Mouse (Mus musculus): ENCODE measurements around the gene Coq5.

Gene Coq5

DNA sequence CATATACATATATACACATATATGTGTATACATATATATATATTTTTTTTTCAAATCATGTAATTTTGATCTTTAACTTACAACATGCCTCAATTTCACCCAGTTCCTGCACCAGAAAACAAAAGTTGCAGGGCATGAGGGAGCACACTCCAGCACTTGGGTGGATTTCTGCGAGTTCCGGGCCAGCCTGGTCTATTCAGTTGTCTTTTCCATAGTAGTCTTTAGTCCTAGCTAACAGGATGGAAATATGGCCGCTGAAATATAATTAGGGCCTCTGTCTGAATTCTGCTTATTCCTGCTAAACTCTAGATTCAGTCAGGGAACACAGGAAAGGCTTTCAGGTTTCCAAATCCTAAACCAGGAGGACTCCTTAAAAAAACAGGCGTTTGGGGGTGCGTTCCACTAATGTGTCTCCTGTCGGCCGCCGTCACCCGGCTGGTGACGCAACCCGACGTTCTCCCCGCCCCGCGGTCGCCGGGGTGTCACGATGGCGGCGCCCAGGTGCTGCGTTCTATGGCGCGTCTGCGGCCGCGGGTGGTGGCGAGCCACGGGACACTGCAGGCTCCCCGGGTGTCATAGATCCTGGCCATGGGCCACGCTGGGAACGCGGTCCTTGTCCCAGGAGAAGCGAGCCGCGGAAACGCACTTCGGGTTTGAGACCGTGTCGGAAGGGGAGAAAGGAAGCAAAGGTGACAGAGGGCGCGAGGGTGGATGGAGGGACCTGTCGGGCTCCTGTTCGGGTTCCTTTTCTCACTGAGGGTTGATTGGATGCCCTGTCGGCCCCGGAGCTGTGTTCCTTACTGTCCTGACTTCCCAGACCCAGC, at the start of gene Coq5:
TSS of gene Coq5 (plus strand) at position 441 of the 824 bp plus-strand sequence.
- peak; percentile 86 for DNase-seq (ENCODE audit: low read depth, low spot score)

DNA sequence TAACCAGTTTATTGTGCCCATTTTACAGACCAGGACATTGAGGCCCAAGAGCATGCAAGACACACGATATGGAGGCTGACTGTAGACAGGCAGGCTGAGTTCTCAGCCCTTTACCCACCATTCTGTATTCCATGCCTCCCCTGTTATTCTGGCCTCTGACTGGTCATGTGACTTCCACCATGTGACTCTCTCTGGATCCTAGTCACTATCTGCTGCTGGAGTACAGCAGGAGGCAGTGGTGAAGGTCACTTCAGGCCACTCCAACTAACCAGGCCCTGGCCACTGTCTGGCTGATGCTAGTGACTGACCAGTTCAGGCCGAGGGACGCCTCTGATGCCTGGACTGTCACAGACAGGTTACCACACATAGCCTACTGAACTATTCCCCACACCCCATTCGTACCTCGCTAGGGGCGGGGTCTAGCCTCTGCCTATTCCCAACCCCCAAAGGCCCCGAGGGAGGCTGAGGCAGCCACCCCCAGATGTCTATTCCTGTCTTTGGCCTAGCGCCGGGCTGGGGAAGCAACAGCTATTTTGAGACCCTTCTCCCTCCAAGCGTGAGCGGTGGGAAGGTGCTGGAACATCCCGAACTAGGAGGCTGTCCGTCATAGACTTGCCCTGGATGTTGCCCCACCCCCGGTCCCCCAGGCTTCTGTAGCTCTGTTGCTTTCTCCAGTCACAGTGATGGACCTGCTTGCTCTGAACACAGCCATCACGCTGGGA, 48.5 kb upstream of the Coq5 start:
- DNase-seq (ENCODE audit: low read depth, low spot score), result peak; percentile 62

DNA sequence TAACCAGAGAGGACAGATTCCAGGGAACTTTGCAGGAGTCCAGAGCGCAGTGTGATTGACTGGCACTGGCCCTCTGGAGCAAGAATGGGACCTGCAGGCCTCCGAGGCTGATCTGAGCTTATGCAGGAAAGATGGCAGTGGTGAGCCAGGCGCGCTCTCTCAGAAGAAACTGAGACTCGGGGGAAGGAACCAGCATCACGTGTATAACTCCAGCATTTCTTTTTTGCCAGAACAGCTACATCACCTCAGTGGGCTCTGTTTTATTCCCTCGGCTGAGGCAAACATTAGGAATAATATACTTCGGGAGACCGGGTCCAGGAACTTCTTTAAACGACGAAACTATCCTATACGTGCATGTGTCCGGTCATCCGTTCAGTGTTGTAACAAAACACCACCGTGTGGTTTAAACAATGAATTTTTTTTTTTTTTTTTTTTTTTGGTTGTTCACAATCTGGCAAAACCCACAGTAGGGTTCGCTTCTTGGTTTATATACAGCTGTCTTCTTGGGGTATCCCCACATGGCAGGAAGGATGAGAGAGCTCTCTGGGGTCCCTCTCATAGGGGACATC, 47.8 kb upstream of the Coq5 start:
- no peak for DNase-seq (ENCODE audit: low read depth, low spot score)

GRCm38 (mm10) chr5:115232516-115232915, 47.0 kb upstream of the Coq5 start:
- DNase-seq (ENCODE audit: low read depth, low spot score), result peak; percentile 82

DNA sequence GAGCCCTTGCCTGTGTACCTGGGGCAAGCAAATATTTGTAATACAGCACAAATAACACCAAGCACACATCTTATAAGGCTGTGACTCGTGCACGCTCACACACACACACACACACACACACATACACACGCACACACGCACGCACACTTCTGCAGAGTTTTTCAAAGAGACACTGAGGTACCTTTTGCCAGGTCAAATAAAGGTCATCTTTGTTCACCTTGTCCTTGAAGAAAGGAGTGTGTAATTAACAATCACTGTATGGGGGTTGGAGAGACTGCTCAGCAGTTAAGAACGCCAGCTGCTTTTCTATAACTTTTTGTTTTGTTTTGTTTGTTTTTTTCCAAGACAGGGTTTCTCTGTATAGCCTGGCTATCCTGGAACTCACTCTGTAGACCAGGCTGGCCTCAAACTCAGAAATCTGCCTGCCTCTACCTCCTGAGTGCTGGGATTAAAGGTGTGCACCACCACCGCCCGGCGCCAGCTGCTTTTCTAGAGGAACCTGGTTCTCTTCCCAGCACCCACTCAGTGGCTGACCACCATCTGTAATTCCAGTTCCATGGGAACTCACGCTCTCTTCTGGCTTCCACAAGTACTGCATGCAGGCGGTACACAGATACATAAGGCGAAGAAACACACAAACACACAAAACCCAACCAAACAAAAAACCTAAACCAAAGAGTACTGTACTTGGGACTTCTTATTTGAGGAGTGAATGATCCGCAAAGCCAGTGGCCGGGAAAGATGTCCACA, 46.3 kb upstream of the Coq5 start:
- peak; percentile 82 for DNase-seq (ENCODE audit: low read depth, low spot score)

GRCm38 (mm10) chr5:115234519-115234918, 44.9 kb upstream of the Coq5 start:
- no peak for DNase-seq (ENCODE audit: low read depth, low spot score)

GRCm38 (mm10) chr5:115235323-115235771, 44.1 kb upstream of the Coq5 start:
- DNase-seq (ENCODE audit: low read depth, low spot score), result peak; percentile 72

GRCm38 (mm10) chr5:115235786-115236263, 43.6 kb upstream of the Coq5 start, which contains the start of gene Pop5:
TSS of gene Pop5 (plus strand) at chr5:115235836.
- DNase-seq (ENCODE audit: low read depth, low spot score), result peak; percentile 91

GRCm38 (mm10) chr5:115237803-115238728, 41.4 kb upstream of the Coq5 start:
- DNase-seq (ENCODE audit: low read depth, low spot score), result peak; percentile 97

- no peak for DNase-seq (ENCODE audit: low read depth, low spot score)
These were observed 40.7 kb upstream of the Coq5 start for GRCm38 (mm10) chr5:115238729-115239195.

DNA sequence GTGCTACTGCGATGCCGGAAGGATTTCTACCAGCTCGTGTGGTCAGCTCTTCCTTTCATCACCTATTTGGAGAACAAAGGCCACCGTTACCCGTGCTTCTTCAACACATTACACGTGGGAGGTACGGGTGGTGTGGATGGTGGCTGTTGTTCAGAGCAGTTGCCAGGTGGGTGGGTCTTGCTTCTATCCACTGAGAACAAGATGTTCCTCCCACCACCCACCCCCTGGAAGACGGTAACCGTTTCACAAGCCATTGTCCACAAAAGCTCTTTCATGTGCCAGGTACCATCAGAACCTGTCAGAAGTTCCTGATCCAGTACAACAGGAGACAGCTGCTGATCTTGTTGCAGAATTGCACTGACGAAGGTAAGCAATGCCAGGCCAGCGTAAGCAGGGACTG, 39.3 kb upstream of the Coq5 start:
- DNase-seq (ENCODE audit: low read depth, low spot score), result no peak

DNA sequence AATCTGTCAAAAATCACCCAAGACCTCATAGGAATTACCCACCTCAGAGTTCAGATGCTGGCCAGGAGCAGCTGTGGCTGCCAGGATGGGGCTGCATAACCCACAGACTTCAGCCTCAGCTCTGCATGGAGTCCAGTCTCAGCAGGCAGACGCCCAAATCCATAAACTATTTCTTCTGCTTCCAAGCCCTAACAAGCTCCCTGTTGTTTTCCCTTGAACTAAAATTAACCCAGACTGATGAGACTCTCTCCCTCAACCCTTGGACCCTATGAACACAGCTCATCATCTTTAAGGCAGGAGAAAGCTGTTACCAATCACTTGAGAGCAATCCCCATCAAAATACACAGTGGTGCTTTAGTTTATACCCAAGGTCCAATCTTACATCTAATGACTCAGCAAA, 24.0 kb upstream of the Coq5 start:
- DNase-seq (ENCODE audit: low read depth, low spot score), result no peak

DNA sequence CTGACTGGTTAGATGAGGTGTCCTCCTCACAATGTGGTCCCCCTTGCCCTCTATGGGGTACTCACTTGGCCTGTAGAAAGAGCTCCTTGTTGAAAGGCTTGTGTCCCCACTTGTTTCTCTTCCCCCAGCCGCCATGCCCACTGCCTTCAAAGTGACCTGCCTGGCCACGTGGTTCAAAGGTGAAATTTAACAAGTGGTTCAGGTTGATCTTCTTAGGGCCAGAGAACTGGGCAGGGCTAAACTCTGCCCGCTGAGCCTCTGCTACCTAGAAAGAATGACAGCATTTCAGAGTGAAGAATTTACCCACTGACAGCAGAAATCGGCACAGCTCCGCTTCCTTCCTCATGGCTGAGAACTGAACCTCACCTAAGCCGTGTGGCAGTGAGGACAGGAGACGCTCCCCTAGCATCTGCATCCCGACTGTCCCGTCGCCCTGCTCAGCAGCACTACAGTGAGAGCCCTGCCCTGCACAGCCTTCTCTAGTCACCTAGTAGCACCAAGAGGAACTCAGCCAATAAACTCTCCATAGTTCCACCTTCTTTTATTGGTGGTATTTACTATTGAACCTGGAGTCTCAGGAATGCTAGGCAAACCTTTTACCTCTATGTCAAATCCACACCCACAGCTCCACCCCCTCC, 22.4 kb upstream of the Coq5 start:
- DNase-seq (ENCODE audit: low read depth, low spot score), result no peak

DNA sequence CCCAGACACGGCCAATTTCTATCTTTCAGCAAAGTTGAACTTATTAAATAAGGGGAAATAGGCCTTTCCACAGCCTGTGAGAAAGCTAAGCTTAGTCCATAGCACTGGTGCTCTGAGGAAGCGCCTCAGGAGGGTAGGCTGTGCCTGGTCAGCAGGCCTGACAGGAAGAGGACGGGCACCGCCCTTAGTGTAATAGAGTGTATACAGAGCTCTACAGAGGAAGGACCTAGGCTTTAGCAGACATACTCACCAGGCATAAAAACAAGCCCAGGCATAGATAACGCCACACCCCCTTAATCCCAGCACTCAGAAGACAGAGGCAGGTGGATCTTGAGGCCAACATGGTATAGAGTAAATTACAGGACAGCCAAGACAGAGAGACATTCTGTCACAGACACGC, 19.1 kb upstream of the Coq5 start:
- DNase-seq (ENCODE audit: low read depth, low spot score), result no peak

DNA sequence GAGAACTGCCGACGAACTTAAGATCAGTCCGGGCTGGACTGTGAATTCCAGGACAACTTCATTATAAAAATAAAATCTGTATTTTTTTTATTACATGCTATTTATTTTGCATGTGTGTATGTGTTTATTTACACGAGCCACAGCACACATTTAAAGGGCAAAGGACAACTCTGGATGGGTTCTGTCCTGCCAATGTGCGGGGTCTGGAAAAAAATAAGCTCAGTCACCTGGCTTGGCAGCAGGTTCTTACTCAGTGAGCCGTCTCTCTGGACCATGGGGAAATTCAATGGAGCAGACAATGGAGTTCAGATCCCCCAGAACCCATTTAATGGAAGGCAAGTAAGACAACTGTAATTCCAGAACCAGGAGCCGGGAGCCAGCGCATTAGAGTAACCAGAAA, 18.3 kb upstream of the Coq5 start:
- no peak for DNase-seq (ENCODE audit: low read depth, low spot score)

GRCm38 (mm10) chr5:115261880-115262279, 17.6 kb upstream of the Coq5 start:
- no peak for DNase-seq (ENCODE audit: low read depth, low spot score)

- DNase-seq (ENCODE audit: low read depth, low spot score), result peak; percentile 45
These were observed 16.8 kb upstream of the Coq5 start for GRCm38 (mm10) chr5:115262502-115263291.

- DNase-seq (ENCODE audit: low read depth, low spot score), result no peak
These were observed 13.1 kb upstream of the Coq5 start for GRCm38 (mm10) chr5:115266340-115266739.
